Mouse (Mus musculus) limb, embryonic 15.5 days (tissue): ENCODE data around the gene Zfp385c. TPM values are rescaled to one million over a fixed set of nuclear protein-coding genes. Genes with fewer than 3 reads are reported as not detected.
A peak's percentile ranks its signal among the peaks of the same experiment; 100 is the strongest.

Experiments
- ATAC-seq: fragments of 200-750 bp; cut with Nextera tagmentation; 2 replicates; pipeline ENCODE4 v1.8.0; 2017; ENCODE audit warnings: low read depth, moderate TSS enrichment; ENCODE audit not compliant: insufficient number of reproducible peaks, low FRiP score, low TSS enrichment
- H3K27ac ChIP-seq: fragments of 300-500 bp; sonication (generic); 2 replicates; pipeline ENCODE4 v1.5.1; 2015; ENCODE audit warnings: moderate library complexity, mild to moderate bottlenecking, inconsistent platforms
- H3K27me3 ChIP-seq: fragments of 300-500 bp; sonication (generic); 2 replicates; pipeline ENCODE4 v1.6.1; 2015; ENCODE audit warnings: inconsistent platforms
- H3K36me3 ChIP-seq: fragments of 300-500 bp; sonication (generic); 2 replicates; pipeline ENCODE4 v1.6.1; 2015; ENCODE audit warnings: inconsistent platforms
- H3K4me1 ChIP-seq: fragments of 300-500 bp; sonication (generic); 2 replicates; pipeline ENCODE4 v1.6.1; 2015; ENCODE audit warnings: inconsistent platforms
- H3K4me2 ChIP-seq: fragments of 300-500 bp; sonication (generic); 2 replicates; pipeline ENCODE4 v1.6.1; 2015; ENCODE audit warnings: mild to moderate bottlenecking, inconsistent platforms
- H3K4me3 ChIP-seq: fragments of 300-500 bp; sonication (generic); 2 replicates; pipeline ENCODE4 v1.5.1; 2015; ENCODE audit warnings: mild to moderate bottlenecking, inconsistent platforms
- H3K9ac ChIP-seq: fragments of 300-500 bp; sonication (generic); 2 replicates; pipeline ENCODE4 v1.6.1; 2015; ENCODE audit warnings: inconsistent platforms
- H3K9me3 ChIP-seq: fragments of 300-500 bp; sonication (generic); 2 replicates; pipeline ENCODE4 v1.6.1; 2016; ENCODE audit warnings: inconsistent platforms
- whole genome bisulfite sequencing: fragments of 180-500 bp; shearing (Covaris S2); methylation state at CpG from one replicate; pipeline ENCODE4 v1.1.7; 2015; 5-methylcytosine and 5-hydroxymethylcytosine counted together
- polyA plus RNA-seq: library from polyadenylated mRNA; unstranded; fragments of >200 nt; fragmentation: Nextera tagmentation; extraction: Ambion mirVana; gene quantifications from 2 replicates; pipeline ENCODE4 v1.2.1, GENCODE M21; 2015

Gene Zfp385c
- polyA plus RNA-seq, 1 experiment from 2014 or later = 1.4 TPM

GRCm38 (mm10) chr11:100727201-100727600 is 34.9 kb upstream of the Zfp385c start:
- no peak overlapping the region for H3K9ac ChIP-seq
- WGBS = 77% methylated on average over 3 of the region's 3 CpGs
- H3K27me3 ChIP-seq = no peaks in the 10 kb centered on the region
- no peak overlapping the region for H3K27ac ChIP-seq
- ATAC-seq = no peak
- peaks cover 17% of the 10 kb centered on the region for H3K4me1 ChIP-seq
- H3K9me3 ChIP-seq = no peaks in the 10 kb centered on the region
- no peak overlapping the region for H3K4me2 ChIP-seq
- H3K4me3 ChIP-seq = no peak overlapping the region
- H3K36me3 ChIP-seq = peaks cover 18% of the 10 kb centered on the region; the same call in 1 of the 2 replicates

- no peak overlapping the region; the same call in 1 of the 2 replicates for H3K27ac ChIP-seq
- no peak for ATAC-seq
- no peaks in the 10 kb centered on the region for H3K27me3 ChIP-seq
- no peak overlapping the region for H3K4me2 ChIP-seq
- H3K4me3 ChIP-seq = no peak overlapping the region
- H3K9ac ChIP-seq = no peak overlapping the region
- 32% methylated on average over 5 of the region's 5 CpGs for WGBS
- H3K4me1 ChIP-seq = peaks cover 32% of the 10 kb centered on the region
- no peaks in the 10 kb centered on the region for H3K9me3 ChIP-seq
- H3K36me3 ChIP-seq = peaks cover 16% of the 10 kb centered on the region; the same call in 1 of the 2 replicates
Observed at GRCm38 (mm10) chr11:100724919-100725512, 32.8 kb upstream of the Zfp385c start.

- WGBS = 48% methylated on average over 2 of the region's 2 CpGs
Observed at GRCm38 (mm10) chr11:100722493-100723028, 30.3 kb upstream of the Zfp385c start.

GRCm38 (mm10) chr11:100721776-100722492 is 29.7 kb upstream of the Zfp385c start:
- H3K27me3 ChIP-seq = no peaks in the 10 kb centered on the region
- no peak overlapping the region for H3K4me3 ChIP-seq
- H3K9ac ChIP-seq = no peak overlapping the region
- peaks cover 39% of the 10 kb centered on the region for H3K4me1 ChIP-seq
- H3K9me3 ChIP-seq = no peaks in the 10 kb centered on the region
- no peak overlapping the region for H3K4me2 ChIP-seq
- H3K36me3 ChIP-seq = peaks cover 32% of the 10 kb centered on the region
- no peak for ATAC-seq
- H3K27ac ChIP-seq = peak overlapping the region; percentile 75
- WGBS = 66% methylated on average over 8 of the region's 8 CpGs

More at GRCm38 (mm10) chr11:100722493-100723028, 30.3 kb upstream of the Zfp385c start:
- ATAC-seq = peak; percentile 48; the same call in 1 of the 2 replicates
- Histone ChIP-seq H3K4me1 (peaks cover 39% of the 10 kb centered on the region), H3K4me2 (no peak overlapping the region), H3K9ac (no peak overlapping the region), H3K9me3 (no peaks in the 10 kb centered on the region), H3K4me3 (no peak overlapping the region), H3K27me3 (no peaks in the 10 kb centered on the region), H3K27ac (peak overlapping the region; percentile 75), H3K36me3 (peaks cover 26% of the 10 kb centered on the region)

GRCm38 (mm10) chr11:100721254-100721653 is 29.0 kb upstream of the Zfp385c start:
- WGBS = 62% methylated on average over 4 of the region's 4 CpGs
- no peaks in the 10 kb centered on the region for H3K9me3 ChIP-seq
- no peak for ATAC-seq
- peak overlapping the region; percentile 75 for H3K27ac ChIP-seq
- no peak overlapping the region for H3K4me3 ChIP-seq
- no peak overlapping the region for H3K4me2 ChIP-seq
- H3K36me3 ChIP-seq = peaks cover 38% of the 10 kb centered on the region
- peaks cover 39% of the 10 kb centered on the region for H3K4me1 ChIP-seq
- no peak overlapping the region for H3K9ac ChIP-seq
- H3K27me3 ChIP-seq = no peaks in the 10 kb centered on the region

- H3K4me2 ChIP-seq = no peak overlapping the region
- no peaks in the 10 kb centered on the region for H3K9me3 ChIP-seq
- no peak overlapping the region for H3K4me3 ChIP-seq
- H3K27ac ChIP-seq = no peak overlapping the region; the same call in 1 of the 2 replicates
- WGBS = 71% methylated on average over 5 of the region's 5 CpGs
- no peak overlapping the region; the same call in 1 of the 2 replicates for H3K9ac ChIP-seq
- no peaks in the 10 kb centered on the region for H3K27me3 ChIP-seq
- ATAC-seq = no peak
- H3K4me1 ChIP-seq = peaks cover 38% of the 10 kb centered on the region
- peaks cover 46% of the 10 kb centered on the region for H3K36me3 ChIP-seq
Observed at GRCm38 (mm10) chr11:100720345-100720744, 28.1 kb upstream of the Zfp385c start.

GRCm38 (mm10) chr11:100719893-100720292 is 27.6 kb upstream of the Zfp385c start:
- H3K9ac ChIP-seq = no peak overlapping the region
- H3K27me3 ChIP-seq = no peaks in the 10 kb centered on the region
- H3K4me3 ChIP-seq = no peak overlapping the region
- H3K9me3 ChIP-seq = no peaks in the 10 kb centered on the region
- 88% methylated on average over 11 of the region's 11 CpGs for WGBS
- no peak overlapping the region for H3K4me2 ChIP-seq
- H3K4me1 ChIP-seq = peaks cover 34% of the 10 kb centered on the region
- ATAC-seq = no peak
- no peak overlapping the region for H3K27ac ChIP-seq
- peaks cover 50% of the 10 kb centered on the region for H3K36me3 ChIP-seq

GRCm38 (mm10) chr11:100719312-100719711 is 27.1 kb upstream of the Zfp385c start:
- H3K4me3 ChIP-seq = no peak overlapping the region
- no peak overlapping the region for H3K9ac ChIP-seq
- 73% methylated on average over 3 of the region's 3 CpGs for WGBS
- H3K9me3 ChIP-seq = no peaks in the 10 kb centered on the region
- H3K4me1 ChIP-seq = peaks cover 33% of the 10 kb centered on the region
- no peak for ATAC-seq
- H3K27ac ChIP-seq = no peak overlapping the region
- no peak overlapping the region for H3K4me2 ChIP-seq
- no peaks in the 10 kb centered on the region for H3K27me3 ChIP-seq
- peaks cover 52% of the 10 kb centered on the region for H3K36me3 ChIP-seq

- 88% methylated on average over 4 of the region's 4 CpGs for WGBS
- no peak overlapping the region for H3K4me2 ChIP-seq
- H3K4me3 ChIP-seq = no peak overlapping the region
- peaks cover 38% of the 10 kb centered on the region for H3K4me1 ChIP-seq
- no peaks in the 10 kb centered on the region for H3K27me3 ChIP-seq
- no peak overlapping the region for H3K9ac ChIP-seq
- H3K9me3 ChIP-seq = no peaks in the 10 kb centered on the region
- no peak overlapping the region for H3K27ac ChIP-seq
- no peak for ATAC-seq
- H3K36me3 ChIP-seq = peaks cover 52% of the 10 kb centered on the region
Observed at GRCm38 (mm10) chr11:100718866-100719265, 26.6 kb upstream of the Zfp385c start.

GRCm38 (mm10) chr11:100718462-100718861 is 26.2 kb upstream of the Zfp385c start:
- no peaks in the 10 kb centered on the region for H3K9me3 ChIP-seq
- H3K9ac ChIP-seq = no peak overlapping the region
- no peak overlapping the region for H3K4me2 ChIP-seq
- H3K4me3 ChIP-seq = no peak overlapping the region
- no peak for ATAC-seq
- H3K36me3 ChIP-seq = peaks cover 52% of the 10 kb centered on the region
- peaks cover 42% of the 10 kb centered on the region for H3K4me1 ChIP-seq
- no peaks in the 10 kb centered on the region for H3K27me3 ChIP-seq
- 81% methylated on average over 7 of the region's 7 CpGs for WGBS
- H3K27ac ChIP-seq = no peak overlapping the region

GRCm38 (mm10) chr11:100716649-100717048 is 24.4 kb upstream of the Zfp385c start:
- WGBS = 86% methylated on average over 3 of the region's 3 CpGs

GRCm38 (mm10) chr11:100714948-100715347 is 22.7 kb upstream of the Zfp385c start:
- 88% methylated on average over 6 of the region's 6 CpGs for WGBS
- peaks cover 38% of the 10 kb centered on the region for H3K4me1 ChIP-seq
- no peak overlapping the region for H3K4me2 ChIP-seq
- H3K27me3 ChIP-seq = no peaks in the 10 kb centered on the region
- peaks cover 56% of the 10 kb centered on the region for H3K36me3 ChIP-seq
- no peak overlapping the region for H3K4me3 ChIP-seq
- ATAC-seq = no peak
- no peak overlapping the region for H3K27ac ChIP-seq
- H3K9ac ChIP-seq = no peak overlapping the region
- H3K9me3 ChIP-seq = no peaks in the 10 kb centered on the region

More at GRCm38 (mm10) chr11:100716649-100717048, 24.4 kb upstream of the Zfp385c start:
- no peak overlapping the region for H3K4me3 ChIP-seq
- H3K4me2 ChIP-seq = no peak overlapping the region
- peaks cover 52% of the 10 kb centered on the region for H3K36me3 ChIP-seq
- H3K27ac ChIP-seq = no peak overlapping the region
- H3K4me1 ChIP-seq = peaks cover 44% of the 10 kb centered on the region
- no peaks in the 10 kb centered on the region for H3K9me3 ChIP-seq
- no peaks in the 10 kb centered on the region for H3K27me3 ChIP-seq
- no peak overlapping the region for H3K9ac ChIP-seq
- no peak for ATAC-seq
